Mouse (Mus musculus) adrenal gland, postnatal 36 days (tissue): ENCODE results near the gene Ptpn1. TPM values are rescaled to one million over a fixed set of nuclear protein-coding genes. Genes with fewer than 3 reads are reported as not detected.

Experiments used
- DNase-seq, 2 experiments: peaks; one replicate each; pipeline ENCODE4 v3.0.0; 2021; ENCODE audit warnings: mixed read lengths in 1 of 2
- total RNA-seq, 2 experiments: library from RNA; stranded (reverse); gene quantifications; 2 replicates each; pipeline ENCODE4 v1.2.3; 2021

Ptpn1 gene
- total RNA-seq, 2 experiments from 2014 or later: 57.2 to 65.2 TPM

DNA sequence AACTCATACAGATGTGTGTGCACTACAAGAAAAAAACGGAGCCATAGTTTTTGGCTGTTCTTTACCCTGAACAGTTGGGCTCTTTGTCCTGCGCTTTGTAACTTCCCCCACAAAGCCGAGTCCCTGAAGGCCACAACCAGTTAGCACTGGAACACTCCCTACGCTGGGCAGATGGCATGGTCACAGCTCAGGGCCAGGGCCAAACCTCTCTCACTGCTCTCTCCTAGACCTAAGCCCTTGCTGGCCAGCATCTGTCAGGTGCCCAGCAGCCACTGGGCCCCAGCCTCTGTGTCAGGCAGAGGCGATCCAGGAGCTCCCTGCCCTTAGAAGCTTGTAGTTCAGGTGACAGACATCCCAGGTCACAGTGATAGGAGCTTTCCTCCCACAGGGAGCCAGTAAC lies 13.6 kb downstream of the Ptpn1 start:
- DNase-seq: peak; percentile 58 to 65

DNA sequence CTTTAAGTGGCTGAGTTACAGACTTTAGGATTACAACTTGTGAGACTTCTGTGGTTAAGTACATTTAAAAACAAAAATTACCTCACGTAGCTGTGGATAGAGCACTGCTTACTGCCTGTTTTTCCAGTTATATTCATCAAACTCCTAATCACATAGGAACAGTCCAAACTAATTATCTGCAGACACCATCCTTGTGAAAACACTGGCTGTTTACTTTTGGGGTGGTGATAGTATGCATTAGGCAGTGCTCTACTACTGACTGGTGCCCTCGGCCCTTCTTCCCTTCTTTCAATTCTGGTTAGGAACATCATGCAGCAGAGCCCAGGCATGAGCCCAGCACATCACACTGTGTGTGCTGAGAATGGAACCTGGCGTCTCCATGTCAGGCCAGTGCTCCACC lies 15.4 kb downstream of the Ptpn1 start:
- no peak for DNase-seq

DNA sequence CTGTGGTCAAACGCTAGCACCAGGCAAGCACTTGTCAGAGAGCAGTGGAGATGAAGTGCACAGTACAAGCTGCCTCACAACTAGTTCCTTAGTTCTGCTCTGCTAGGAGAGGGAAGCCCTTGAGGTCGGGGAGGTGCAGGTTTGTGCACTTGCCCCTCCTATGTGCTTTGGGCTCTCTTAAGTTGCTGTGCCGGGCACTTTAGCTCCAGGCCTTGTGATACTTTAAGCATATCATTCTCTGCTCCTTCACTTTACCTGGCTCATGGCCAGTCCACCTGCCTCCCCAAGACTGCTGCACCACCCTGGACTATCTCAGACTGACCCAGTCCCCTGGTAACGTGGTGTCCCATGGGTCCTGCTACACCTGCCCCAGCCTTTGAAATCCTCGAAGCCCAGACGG lies 16.2 kb downstream of the Ptpn1 start:
- no peak for DNase-seq

DNA sequence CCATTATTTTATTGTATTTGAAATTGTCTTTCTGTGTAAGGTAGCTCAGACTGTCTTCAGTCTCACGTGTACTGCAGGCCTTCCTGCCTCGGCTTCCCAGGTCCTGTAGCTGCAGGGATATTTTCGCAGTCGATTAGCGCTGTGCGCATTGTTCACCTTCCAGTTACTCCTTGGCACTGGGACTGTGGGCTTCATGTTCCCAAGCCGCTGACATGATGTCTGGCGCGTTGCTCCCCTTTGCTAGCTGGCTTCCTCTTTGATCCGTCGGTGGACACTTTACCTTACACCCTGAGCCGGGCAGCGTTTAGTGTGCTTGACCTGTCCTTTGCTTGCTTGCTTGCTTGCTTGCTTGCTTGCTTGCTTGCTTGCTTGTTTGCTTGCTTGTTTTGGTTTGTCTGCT lies 16.7 kb downstream of the Ptpn1 start:
- DNase-seq: no peak

DNA sequence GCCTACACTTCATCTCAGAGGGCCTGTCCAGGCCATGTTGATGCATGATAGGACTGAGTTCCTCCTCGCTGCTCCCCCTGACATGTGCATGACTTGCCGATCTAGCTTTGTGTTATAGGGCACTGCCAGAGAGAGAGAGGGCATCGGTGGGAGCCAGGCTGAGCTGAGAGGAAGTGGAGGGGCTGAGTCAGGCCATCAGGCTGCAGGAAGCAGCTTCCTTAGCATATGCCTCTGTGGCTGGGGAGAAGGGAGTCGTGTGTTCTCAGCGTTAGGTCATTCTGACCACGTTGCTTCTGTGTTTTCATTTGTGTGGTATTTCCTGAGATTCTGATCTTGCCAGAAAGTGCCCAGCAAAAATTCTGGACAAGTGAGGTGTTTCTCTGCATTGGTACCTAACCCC lies 17.4 kb downstream of the Ptpn1 start:
- peak in 1 of 2 experiments; percentile 33 for DNase-seq

DNA sequence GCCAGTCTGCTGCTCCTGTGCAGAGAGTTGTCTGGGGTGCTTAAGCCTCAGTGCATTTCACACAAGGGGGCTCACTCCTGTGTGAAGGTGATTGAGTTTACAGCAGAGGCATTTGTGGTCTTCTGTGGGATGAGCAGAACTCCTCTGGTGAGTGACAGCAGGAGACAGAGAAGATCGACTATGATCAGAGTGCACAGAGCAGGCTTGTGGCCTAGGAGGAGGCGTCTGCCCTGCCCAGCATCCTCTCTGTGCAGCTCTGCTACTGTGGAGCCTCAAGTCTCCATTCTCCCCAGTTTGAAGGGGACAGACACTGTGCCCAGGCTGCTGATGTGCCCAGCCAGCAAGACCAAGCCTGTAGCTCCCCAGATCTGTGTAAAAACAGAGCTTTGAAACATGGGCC lies 18.0 kb downstream of the Ptpn1 start:
- no peak for DNase-seq

DNA sequence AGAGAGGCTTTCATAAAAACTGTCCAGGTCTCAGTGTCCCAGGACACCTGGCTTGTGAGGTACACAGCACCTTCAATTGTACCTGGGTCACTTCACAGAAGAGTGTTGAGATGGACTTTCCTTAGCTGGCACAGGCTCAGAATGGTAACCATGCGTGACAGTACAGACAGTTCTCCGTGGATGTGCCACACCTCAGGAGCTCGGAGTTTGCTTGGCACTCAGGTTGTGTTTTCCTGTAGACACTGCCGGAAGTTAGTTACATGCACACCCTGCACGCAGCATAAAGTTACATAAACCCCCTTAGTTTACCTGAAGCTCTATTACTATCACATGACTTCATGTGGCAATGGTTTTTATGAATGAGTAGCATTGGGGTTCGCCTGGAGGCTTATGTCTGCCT lies 18.8 kb downstream of the Ptpn1 start:
- no peak for DNase-seq

DNA sequence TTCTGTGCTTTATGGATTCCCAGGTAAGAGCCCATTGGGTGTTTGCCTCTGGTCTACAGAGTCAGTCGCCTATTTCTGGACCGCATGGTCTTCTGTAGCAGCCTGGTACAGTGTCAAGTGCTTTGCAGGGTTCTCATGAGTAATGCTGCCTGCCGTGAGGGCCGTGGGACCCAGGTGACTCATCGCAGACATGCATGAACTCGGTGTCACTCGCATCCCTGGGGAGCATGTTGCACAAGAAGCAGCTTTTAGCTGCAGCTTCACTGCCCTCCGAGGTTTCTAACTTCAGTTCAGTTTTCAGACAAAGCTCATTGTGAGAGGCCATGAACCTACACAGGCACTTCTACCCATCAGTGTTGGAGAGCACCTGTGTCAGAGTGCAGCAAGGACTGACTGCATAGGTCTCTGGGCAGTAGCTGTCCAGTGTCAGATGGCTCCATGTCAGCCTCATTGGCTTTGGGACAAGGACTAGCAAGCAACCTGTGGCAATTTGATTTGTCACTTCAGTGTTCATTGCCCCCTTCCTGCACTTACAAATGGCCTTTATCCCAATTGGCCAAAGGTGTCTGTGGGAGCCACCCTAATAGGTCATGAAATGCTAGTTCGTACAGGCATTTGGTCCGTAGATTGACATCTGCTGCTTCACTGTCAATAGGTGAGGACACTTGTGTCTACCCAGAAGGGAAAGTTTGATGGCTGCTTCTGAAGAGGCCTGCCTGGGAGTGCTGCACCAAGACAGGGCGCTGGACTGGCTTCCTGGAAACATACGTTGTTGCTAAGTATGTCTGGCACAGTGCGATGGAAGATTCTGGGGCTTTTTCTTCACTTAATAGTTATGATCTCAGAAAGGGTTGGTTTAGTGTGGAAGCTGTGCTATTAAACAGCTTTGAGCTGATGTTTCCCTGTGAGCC lies 19.7 kb downstream of the Ptpn1 start:
- DNase-seq: peak; percentile 80 to 81

DNA sequence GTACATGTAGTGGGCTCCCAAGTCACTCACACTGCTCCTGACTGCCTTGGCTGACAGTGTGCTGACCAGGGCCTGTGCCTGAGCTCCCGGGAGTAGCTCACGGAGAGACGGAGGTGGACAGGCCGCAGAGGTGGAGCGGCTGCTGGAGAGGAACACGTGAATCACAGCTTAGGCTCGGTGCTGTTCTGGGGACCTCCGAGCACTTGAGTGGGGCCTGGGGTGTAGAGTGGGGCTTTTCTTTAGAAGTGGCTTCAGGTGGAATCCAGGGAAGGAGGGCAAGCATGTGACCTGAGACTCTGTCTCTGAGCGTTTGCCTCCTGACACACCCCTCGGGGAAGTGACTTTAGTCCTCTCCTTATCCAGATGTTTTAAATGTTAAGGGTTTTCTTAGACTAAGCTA lies 22.0 kb downstream of the Ptpn1 start:
- DNase-seq: no peak

DNA sequence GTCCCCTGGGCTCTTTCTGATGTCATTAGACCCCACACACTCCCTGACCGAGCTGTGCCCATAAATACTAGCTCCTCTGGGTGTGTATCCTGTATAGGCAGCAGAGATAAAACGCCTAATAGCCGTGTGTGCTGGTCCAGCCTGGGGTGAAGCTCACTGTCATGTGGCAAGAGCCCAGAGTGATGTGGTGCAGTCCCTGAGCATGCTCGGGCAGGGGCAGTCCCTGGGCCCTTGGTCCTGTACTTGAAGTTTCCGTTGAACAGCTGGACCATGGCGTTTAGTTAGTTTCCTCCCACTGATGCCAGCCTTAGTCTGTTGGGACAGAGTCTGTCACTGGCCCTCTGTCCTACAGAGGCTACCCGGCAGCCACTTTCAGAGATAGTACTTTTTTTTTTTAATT lies 23.1 kb downstream of the Ptpn1 start:
- DNase-seq: no peak

DNA sequence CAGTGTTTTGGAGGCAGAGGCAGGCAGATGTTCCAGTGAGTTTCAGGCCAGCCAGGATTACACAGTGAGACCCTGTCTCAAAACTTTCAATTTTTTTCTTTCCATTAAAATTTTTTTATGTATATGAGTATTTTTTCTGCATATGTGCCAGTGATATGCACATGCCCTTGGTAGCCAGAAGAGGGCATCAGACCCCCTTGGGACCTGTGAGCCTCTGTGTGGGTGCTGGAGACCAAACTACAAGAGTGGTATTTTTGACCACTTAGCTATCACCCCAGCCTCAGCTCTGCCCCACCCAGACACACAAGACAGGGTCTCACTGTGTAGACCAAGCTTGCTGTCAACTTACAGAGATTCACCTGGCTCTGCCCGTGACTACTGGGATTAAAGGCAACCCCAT lies 25.7 kb downstream of the Ptpn1 start:
- no peak for DNase-seq

DNA sequence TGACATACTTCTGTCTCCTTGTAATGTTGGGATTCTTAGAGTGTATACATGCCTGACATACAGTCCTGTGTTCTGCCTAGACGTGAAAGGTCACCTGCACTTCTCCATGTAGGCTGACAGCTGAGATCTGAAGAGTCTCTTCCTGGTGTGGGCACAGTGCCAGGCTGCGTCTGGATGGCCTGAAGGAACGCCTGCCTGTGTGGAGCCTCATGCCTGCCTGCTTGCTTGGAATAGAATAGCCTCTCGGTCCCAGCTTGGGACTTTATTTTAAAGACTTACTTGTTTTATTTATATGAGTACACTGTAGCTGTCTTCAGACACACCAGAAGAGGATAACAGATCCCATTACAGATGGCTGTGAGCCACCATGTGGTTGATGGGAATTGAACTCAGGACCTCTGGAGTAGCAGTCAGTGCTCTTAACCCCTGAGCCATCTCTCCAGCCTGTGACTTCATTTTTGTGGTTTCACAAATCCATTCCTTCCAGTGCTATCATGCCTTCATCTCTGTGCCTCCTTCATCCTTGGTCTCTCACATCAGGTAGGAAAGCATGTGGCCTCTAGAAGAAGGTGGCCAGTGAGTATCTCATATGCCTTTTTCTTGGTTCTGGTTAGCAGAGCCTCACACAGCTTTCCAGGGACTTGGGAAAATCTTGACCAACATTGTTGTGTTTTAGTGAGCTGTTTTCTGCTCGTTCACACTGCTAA lies 26.4 kb downstream of the Ptpn1 start:
- peak; percentile 64 to 77 for DNase-seq

DNA sequence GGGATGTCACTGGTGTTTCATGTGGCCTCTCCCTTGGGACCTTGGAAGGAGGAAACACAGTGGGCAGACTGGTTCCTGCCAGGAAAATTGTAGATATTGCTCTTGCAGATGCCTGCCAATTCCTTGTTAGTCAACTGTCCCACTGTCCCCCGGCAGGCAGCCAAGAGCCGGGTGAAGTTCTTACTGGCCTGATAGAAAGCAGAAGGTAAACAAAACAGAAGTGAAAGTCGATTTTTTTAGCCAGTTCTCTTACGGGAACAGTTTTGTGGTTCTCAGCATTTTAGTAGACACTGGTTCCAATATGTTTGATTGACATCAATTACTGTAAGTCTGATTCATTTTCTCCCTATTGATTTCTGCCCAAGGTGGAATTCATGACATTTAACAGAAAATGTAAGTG lies 27.0 kb downstream of the Ptpn1 start:
- peak; percentile 96 to 97 for DNase-seq

DNA sequence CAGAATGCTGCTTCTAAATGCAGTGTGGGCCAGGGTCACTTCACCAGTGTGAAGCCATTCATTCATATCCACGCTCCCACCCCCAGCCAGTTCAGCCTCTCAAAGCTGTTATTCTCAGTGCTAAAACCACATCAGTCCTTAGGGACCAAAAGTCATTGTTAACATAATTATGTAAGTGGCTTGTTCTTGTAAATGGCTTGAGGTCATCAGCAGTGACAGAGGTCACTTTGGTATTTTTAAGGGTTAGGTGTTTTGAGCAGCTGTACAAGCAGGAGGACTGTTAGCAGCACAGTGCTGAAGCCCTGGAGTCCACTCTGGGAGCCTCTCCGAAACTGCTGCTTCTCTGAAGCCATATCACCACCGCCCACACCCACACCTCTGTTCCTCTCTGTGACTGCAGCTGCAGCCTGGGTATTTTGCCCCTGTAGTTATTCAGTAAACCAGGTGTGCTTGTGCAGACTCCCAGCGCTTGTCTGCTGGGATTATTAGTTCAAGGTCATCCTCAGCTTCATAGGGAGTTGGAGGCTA lies 27.6 kb downstream of the Ptpn1 start:
- no peak for DNase-seq

DNA sequence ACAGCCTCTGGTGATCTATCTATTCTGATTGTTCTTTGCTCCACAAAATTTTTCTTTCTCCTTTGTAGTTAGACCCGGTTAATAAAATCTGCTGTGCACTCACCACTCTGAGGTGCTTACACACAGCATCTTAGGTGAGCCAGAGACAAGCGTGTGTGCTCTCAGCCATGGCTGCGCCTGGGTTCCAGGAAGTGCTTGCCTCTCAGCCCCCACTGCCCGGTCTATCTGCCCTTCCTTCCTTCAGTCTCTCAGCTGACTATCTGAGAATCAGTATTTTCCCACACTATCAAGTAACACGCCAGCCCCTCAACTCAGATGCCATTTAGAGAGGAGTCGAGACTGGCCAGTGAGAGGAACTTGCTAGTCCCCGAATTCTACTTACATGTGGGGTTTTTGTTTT lies 28.1 kb downstream of the Ptpn1 start:
- no peak for DNase-seq

DNA sequence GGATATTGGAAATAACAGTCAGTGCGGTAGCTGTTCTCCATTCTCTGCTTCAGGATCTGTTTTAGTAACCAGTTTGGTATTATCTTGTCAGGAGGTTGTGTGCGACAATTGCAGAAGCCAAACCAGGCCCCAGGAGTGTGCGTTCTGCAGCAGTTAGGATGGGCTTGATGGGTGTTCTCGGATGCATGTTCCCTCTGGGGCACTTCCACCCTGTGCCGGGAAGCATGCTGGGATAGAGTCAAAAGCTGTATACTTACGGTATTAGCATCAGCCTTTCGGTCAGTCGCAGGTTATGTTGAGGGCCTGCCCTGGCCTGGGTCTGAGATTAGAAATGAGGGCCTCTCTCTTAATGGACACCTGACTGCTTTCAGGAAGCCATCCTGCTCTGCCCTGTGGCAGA lies 28.7 kb downstream of the Ptpn1 start:
- DNase-seq: no peak

DNA sequence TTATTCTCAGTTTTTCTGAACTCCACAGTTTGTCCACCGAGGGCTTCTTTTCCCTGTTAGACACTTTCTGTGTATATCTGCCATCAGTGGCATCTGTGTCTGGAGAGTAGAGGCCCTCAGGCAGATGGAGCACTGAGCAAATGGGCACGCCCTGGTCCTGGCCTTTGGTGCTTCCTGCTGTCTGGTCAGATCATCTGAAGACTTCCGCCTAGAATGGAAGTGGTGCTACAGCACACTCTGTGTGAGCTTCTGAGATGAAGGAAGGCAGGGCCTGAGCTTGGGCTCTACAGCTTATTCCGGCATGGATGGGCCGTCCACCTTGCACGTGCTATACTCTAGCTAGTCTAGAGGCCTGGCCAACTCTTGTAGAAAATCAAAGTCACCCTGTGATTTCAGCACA lies 30.5 kb downstream of the Ptpn1 start:
- DNase-seq: no peak

DNA sequence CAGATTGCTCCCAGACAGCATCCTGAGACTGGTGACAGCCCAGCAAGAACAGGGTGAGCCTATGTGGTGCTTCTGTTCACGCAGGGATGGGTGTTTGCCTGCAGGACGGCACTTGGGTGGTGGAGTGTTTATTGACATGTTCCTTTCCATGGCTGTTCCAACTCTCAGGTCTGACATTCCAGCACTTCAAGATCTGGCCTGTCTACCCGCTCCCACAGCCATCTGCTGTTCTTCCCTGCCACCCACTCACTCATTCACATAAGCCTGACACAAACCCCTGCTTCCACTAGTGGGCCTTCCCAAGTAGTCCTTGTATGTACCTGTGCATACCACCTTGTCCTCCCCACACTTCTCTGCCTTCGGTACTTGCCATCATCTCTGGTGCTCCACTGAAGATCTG lies 31.3 kb downstream of the Ptpn1 start:
- no peak for DNase-seq

DNA sequence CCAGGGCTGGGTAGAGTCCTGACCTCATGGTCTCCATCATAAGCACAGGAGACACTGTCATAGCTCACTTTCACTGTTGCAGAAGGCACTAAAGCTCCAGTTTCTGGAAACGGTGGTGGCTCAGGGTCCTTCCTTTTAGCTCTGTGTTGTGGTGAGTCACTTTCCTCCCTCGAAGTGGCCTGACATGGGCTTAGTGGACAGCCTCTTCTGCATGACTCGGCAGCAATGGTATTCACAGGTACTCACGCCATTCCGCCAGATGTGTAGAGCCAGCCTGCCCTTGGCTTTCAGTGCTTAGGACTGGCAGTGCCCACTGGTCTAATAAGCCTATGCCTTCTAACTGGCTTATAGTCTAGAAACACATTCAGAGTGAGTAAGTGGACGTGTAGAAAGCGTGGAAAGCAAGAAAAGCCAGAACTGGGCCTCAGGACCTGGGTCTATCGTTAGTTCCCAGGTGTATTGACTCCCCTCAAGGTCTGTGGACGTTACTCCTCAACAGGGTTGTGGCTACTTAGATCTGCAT lies 32.0 kb downstream of the Ptpn1 start:
- DNase-seq: no peak

DNA sequence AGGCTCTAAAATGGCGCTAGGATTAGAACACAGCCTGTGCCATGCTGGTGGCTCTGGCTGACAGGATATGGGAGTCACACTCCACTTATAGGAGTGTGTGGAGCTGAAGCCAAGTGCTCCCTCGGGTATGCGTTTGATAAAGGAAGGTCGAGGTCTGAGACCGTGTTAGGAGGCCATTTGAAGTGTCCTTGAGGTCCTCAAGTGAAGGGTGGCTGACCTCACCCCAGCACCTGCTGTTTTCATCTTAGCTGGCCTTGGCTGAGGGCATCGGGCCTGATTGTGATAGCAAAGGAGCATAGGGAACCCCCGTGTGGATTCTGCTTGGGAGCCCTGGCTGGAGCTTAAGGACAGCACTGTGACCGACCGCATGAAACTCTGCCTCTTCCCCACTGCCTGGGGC lies 32.5 kb downstream of the Ptpn1 start:
- no peak for DNase-seq

DNA sequence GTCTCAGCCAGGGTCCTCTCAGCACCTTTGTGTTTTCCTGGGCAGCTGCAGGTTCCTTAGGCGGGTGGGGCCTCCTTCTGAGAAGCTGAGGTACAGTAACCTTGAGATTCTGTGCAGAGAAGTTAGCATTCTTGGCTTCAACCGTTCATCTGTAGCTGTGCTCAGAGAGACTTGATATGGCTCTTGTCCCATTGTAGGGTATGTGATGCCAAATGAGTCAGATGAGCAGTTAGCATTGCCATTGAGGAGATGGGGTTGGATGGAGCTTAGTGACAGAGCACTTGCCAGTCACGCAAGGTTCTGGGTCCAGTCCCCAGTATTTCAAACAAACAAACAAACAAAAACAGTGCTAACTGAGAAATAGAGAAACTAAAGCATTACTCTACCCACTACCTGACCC lies 34.1 kb downstream of the Ptpn1 start:
- DNase-seq: no peak

DNA sequence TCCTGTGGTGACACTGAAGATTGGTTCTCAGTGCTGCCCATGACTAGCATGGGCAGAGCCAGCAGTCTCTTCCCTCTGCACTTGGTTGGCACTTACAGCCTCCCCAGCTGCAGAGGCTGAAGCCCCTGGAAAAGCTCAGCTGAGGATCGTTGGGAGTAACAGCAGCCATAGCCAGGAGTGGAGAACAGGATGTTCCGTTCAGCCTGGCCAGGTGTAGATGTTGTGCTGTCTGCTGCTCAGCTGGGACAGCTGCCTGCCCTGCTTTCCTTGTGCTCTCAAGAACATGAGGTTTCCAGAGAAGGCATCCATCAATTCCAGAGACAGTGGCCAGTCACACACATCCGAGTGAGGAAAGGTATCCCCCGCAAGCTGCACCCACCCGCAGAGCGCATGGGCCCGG lies 36.6 kb downstream of the Ptpn1 start:
- no peak for DNase-seq

DNA sequence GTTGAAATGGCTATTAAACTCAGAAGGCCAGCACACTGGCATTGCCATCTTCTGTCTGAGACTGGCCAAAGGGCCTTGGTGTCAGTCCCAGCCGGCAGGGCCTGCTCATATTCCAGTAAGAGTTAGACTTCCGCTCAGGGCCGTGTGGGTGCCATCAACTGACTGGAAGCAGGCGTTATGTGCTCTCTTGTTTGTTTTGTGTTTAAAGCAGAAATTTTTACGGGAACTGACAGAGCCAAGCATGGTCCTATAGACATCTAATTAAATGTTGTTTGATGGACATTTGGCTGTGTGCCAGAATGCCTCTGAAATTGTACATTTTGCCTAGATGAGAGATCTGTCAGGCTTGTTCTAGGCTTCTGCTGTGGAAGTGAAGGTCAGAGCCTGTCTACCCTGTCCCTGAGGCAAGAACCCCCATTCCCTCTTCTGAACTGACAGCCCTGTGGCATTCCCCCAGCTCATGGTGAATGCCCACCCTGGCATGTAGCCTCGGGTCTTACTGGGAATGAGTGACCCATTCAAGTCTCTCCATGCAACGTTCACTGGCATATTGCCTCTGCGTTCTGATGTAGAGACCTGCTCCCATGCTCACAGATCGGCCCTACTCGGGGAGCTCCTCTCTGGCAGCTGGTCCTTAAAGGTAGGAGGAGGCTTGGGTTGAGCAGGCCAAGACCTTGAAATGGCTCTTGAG lies 38.1 kb downstream of the Ptpn1 start:
- no peak for DNase-seq
